Mouse (Mus musculus) heart, embryonic 11.5 days (tissue): ENCODE measurements around the gene Pou2f2. TPM values are rescaled to one million over a fixed set of nuclear protein-coding genes. Genes with fewer than 3 reads are reported as not detected.

Experiments used
- ATAC-seq: fragments of 200-750 bp; cut with Nextera tagmentation; replicated peaks from 2 replicates; pipeline ENCODE4 v1.8.0; 2017; ENCODE audit warnings: moderate library complexity; ENCODE audit not compliant: insufficient number of reproducible peaks, low FRiP score, low TSS enrichment
- H3K27ac ChIP-seq: fragments of 300-500 bp; sonication (generic); 2 replicates; pipeline ENCODE4 v1.5.1; 2014; ENCODE audit warnings: mild to moderate bottlenecking, low read depth, low read length
- H3K27me3 ChIP-seq: fragments of 300-500 bp; sonication (generic); 2 replicates; pipeline ENCODE4 v1.6.1; 2014; ENCODE audit warnings: mild to moderate bottlenecking, low read length, mixed read lengths; ENCODE audit not compliant: control insufficient read depth, insufficient read depth
- H3K36me3 ChIP-seq: fragments of 300-500 bp; sonication (generic); 2 replicates; pipeline ENCODE4 v1.6.1; 2014; ENCODE audit warnings: mild to moderate bottlenecking, low read length, moderate library complexity, mixed read lengths; ENCODE audit not compliant: control insufficient read depth, insufficient read depth
- H3K4me1 ChIP-seq: fragments of 300-500 bp; sonication (generic); 2 replicates; pipeline ENCODE4 v1.6.1; 2014; ENCODE audit warnings: low read length; ENCODE audit not compliant: control insufficient read depth, insufficient read depth
- H3K4me2 ChIP-seq: fragments of 300-500 bp; sonication (generic); 2 replicates; pipeline ENCODE4 v1.6.1; 2014; ENCODE audit warnings: mild to moderate bottlenecking, moderate library complexity
- H3K4me3 ChIP-seq: fragments of 300-500 bp; sonication (generic); 2 replicates; pipeline ENCODE4 v1.5.1; 2014; ENCODE audit warnings: low read depth, low read length
- H3K9ac ChIP-seq: fragments of 300-500 bp; sonication (generic); 2 replicates; pipeline ENCODE4 v1.6.1; 2014; ENCODE audit warnings: mild to moderate bottlenecking, low read depth, low read length, moderate library complexity
- H3K9me3 ChIP-seq: fragments of 300-500 bp; sonication (generic); replicated peaks from 2 replicates; pipeline ENCODE4 v1.6.1; 2016; ENCODE audit warnings: low read length; ENCODE audit not compliant: control insufficient read depth
- WGBS: fragments of 180-500 bp; shearing (Covaris S2); extraction: QIAGEN DNeasy Blood & Tissue Kit; methylation state at CpG from one replicate; pipeline ENCODE4 v1.1.7; 2014; ENCODE audit not compliant: insufficient replicate concordance; 5-methylcytosine and 5-hydroxymethylcytosine counted together
- polyA plus RNA-seq: library from polyadenylated mRNA; unstranded; fragments of >200 nt; fragmentation: Nextera tagmentation; extraction: Ambion mirVana; gene quantifications from 2 replicates; pipeline ENCODE4 v1.2.1, GENCODE M21; 2014

The Pou2f2 gene
- polyA plus RNA-seq, 1 experiment from 2014 or later, result 0.83 TPM

DNA sequence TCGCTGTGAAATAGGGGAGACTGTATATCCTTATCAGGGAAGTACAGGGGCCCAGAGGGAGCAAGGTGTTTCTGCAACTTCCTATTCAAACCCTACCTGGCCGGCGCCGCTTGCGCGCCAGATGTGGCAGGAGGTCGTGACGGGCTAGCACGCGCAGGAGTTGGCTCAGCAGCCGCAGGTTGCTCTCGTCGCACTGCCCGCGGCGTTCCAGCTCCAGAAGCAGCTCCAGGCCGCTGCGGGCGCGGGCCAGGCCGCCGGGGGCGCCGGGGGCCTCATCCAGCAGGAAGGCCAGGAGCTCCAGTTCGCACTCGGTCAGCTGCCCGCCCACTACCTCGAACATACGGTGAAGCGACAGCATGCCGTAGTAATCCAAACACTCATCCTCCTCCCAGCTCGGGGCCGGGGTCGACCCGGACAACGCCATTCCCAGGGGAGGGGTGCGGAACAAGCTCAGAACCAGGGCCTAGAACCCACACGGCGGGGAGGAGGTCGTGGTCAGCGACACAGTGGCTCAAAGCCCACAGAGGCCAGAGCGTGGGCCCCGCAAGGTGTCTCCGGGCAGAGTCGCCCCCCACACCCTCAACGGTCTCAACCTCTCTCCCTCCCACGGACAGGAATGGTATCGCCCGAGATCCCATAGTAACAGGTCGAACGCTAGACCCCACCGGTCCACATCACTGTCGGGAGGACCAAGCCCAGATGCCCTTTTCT is 39.3 kb upstream of the Pou2f2 start:
- Histone ChIP-seq H3K9me3 (no peaks in the 10 kb centered on the region), H3K36me3 (no peaks in the 10 kb centered on the region; the same call in 1 of the 2 replicates), H3K27me3 (no peaks in the 10 kb centered on the region), H3K4me2 (peak overlapping the region; percentile 96), H3K4me3 (peak overlapping the region; percentile 84), H3K4me1 (peaks cover 24% of the 10 kb centered on the region), H3K27ac (peak overlapping the region; percentile 81), H3K9ac (peak overlapping the region; percentile 90)
- WGBS, result under 1% methylated on average over 53 of the region's 53 CpGs
- ATAC-seq, result no peak; the same call in 1 of the 2 replicates

DNA sequence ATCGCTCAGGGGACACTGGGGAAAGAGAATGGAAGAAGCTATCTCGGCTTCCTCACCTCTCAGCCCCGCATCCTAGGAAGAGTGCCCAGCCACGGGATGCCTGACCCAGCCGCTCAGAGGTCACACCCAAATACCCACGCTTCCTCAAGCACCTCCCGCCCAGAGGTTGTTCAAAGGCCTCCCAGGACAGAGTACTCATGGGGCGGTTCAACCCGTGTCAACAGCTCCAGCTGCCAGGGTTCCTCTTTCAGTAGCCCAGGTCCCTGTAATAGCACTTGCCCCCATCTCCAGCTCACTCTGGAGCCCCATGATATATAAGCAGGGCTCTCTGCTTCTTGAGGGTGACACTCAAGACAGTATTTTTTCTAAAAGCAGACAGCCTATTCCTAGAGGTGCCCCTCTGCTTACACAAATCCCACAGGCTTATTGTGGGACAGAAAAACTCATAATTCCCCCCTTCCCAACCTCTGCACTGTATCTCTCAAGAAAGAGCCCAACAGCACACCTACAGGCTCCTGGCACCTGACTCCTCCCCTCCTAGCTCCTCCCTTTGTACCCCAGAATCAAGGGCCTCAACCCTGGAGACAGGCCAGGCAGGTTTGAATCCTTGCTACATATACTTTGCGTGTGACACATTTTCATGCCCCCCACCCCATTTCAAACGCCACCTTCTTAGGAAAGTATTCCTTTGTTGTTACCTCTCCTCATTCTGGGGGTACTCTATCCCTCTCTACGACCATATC is 38.3 kb upstream of the Pou2f2 start:
- peak overlapping the region; percentile 40; the same call in 1 of the 2 replicates for H3K9ac ChIP-seq
- H3K27me3 ChIP-seq, result no peaks in the 10 kb centered on the region
- H3K36me3 ChIP-seq, result no peaks in the 10 kb centered on the region
- H3K4me3 ChIP-seq, result peak overlapping the region; percentile 84; the same call in 1 of the 2 replicates
- no peaks in the 10 kb centered on the region for H3K9me3 ChIP-seq
- peaks cover 24% of the 10 kb centered on the region for H3K4me1 ChIP-seq
- 65% methylated on average over 12 of the region's 12 CpGs for WGBS
- no peak overlapping the region for H3K27ac ChIP-seq
- ATAC-seq, result no peak
- peak overlapping the region; percentile 96 for H3K4me2 ChIP-seq

DNA sequence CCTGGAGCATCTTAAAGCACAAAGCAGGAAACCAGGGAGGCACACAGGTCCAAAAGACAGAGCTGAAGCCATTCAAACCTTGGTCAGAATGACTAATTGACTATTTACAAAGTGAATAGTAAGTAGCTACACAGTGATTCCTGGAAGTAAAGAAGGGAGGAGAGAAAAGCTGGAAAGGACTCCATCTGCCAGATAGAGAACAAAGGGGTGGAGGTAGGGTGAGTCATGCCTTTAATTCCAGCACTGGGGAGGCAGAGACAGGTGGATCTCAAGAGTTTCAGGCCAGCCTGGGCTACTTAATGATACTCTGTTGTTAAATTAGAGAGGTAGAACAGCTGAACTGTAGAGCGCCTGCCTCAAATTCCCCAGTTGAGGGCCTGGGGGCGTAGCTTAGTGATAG is 34.6 kb upstream of the Pou2f2 start:
- Histone ChIP-seq H3K4me2 (no peak overlapping the region), H3K36me3 (peaks cover 3% of the 10 kb centered on the region; the same call in 1 of the 2 replicates), H3K4me1 (peaks cover 5% of the 10 kb centered on the region; the same call in 1 of the 2 replicates), H3K27ac (no peak overlapping the region), H3K4me3 (no peak overlapping the region), H3K9me3 (no peaks in the 10 kb centered on the region), H3K27me3 (no peaks in the 10 kb centered on the region), H3K9ac (no peak overlapping the region)
- no peak for ATAC-seq
- WGBS, result 87% methylated on average over 2 of the region's 2 CpGs

DNA sequence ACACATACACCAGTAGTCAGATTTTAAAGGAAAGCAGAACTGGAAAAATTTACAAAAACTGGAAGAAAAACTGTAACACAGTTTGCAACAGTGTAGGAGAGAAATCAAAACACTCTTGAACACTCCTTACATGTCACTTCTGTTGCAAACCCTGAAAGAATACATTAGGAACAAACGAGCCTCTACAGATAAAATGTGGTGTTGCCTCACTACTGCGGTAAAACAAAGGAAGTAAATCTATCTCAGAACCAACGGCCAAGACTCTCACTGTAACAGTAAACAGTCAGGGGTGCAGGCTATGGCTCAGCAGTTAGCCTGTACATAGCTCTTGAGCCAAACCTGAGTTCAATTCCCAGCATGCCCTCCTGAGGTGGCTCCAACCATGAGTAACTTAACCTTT is 33.6 kb upstream of the Pou2f2 start:
- no peaks in the 10 kb centered on the region for H3K4me1 ChIP-seq
- H3K36me3 ChIP-seq, result peaks cover 3% of the 10 kb centered on the region; the same call in 1 of the 2 replicates
- no peak overlapping the region for H3K9ac ChIP-seq
- no peak overlapping the region for H3K4me2 ChIP-seq
- no peaks in the 10 kb centered on the region for H3K27me3 ChIP-seq
- H3K9me3 ChIP-seq, result no peaks in the 10 kb centered on the region
- no peak overlapping the region for H3K27ac ChIP-seq
- no peak overlapping the region for H3K4me3 ChIP-seq
- ATAC-seq, result no peak
- 79% methylated on average over 3 of the region's 3 CpGs for WGBS

DNA sequence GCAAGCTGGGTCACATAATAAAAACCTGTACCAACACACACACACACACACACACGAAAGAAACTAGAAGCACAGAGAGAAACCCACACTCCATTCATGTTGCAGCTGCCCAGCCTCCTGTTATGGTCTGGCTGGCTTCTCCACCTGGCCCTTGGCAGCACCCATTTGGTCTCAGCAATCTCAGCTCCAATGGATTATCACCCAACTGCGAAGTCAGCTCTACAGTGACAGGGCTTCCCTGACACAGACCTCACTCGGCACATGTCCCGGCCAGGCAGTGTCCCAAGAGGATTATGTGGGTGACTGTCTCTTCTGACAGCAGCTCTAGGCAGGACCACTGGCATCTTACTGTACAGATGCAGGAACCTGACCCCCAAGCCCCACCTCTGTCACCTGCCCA is 31.0 kb upstream of the Pou2f2 start:
- 0 out of 2 replicates have a peak, but pooled peaks cover under 1% of the 10 kb centered on the region for H3K4me1 ChIP-seq
- no peaks in the 10 kb centered on the region for H3K9me3 ChIP-seq
- no peaks in the 10 kb centered on the region for H3K27me3 ChIP-seq
- H3K27ac ChIP-seq, result no peak overlapping the region
- no peak overlapping the region for H3K4me3 ChIP-seq
- 84% methylated on average over 4 of the region's 4 CpGs for WGBS
- no peak overlapping the region for H3K4me2 ChIP-seq
- H3K9ac ChIP-seq, result peak overlapping the region; percentile 16; the same call in 1 of the 2 replicates
- no peak for ATAC-seq
- peaks cover 3% of the 10 kb centered on the region; the same call in 1 of the 2 replicates for H3K36me3 ChIP-seq

DNA sequence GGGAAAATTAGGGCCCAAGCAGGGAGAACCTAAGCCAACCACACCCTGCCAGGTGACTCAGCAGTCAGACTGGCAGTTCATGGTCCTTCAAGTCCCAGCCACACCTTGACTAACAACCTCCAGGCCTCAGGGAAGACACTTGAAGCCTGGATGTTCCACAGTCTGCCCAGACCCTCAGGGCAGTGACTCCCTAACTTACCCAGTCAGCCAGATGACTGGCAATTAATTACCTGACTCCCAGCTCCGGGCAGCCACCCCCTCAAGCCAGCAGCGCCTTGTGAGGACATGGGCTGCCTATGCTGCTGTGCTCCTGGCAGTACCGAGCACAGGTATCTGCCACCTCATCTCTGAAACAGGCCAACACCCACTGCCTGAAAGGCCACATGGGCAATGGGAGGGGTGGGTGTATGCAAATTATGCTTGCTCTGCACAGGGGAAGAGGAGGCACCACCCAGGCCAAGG is 29.7 kb upstream of the Pou2f2 start:
- Histone ChIP-seq H3K4me1 (0 out of 2 replicates have a peak, but pooled peaks cover 2% of the 10 kb centered on the region), H3K27ac (no peak overlapping the region), H3K9ac (no peak overlapping the region), H3K27me3 (no peaks in the 10 kb centered on the region), H3K4me2 (no peak overlapping the region; the same call in 1 of the 2 replicates), H3K9me3 (no peaks in the 10 kb centered on the region), H3K36me3 (peaks cover 3% of the 10 kb centered on the region; the same call in 1 of the 2 replicates), H3K4me3 (no peak overlapping the region)
- 77% methylated on average over 3 of the region's 3 CpGs for WGBS
- ATAC-seq, result 0 out of 2 replicates have a peak, but pooled peaks have one; percentile 40

DNA sequence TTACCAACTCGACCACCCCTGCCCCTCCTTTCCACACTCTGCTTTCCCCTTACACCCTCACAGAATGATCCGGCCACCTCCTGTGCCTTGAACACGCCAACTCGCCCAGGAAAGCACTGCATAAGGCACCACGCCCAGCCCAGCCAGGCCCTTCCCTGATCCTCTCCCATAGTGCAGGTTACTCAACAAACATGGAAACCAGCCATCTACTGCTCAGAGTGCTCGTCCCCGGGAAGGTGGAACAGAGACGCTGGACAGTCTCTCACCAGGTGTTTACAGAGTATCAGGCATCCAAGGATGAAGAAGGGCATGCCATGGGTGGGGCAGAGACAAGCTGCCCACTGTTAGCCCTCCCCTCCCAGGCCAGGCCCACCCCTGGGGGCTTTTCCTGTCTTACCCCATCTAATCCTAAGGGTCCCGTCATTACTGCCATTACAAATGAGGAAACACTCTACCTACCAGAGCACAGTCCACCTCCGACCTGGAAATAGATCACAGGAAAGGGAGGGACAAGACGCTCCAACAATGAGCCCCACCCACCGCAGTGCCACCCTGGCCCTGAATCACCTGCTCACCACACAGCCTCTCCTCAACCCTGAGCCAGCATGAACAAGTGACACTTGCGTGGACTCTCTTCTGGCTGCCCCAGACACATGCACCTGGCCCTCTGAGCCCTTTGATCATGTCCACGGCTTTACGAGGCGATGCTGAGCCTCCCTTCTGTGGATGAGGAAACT is 26.7 kb upstream of the Pou2f2 start:
- Histone ChIP-seq H3K4me3 (no peak overlapping the region), H3K4me1 (0 out of 2 replicates have a peak, but pooled peaks cover 2% of the 10 kb centered on the region), H3K27me3 (no peaks in the 10 kb centered on the region), H3K9me3 (no peaks in the 10 kb centered on the region), H3K4me2 (no peak overlapping the region), H3K9ac (no peak overlapping the region), H3K27ac (no peak overlapping the region), H3K36me3 (peaks cover 5% of the 10 kb centered on the region; the same call in 1 of the 2 replicates)
- WGBS, result 88% methylated on average over 16 of the region's 16 CpGs
- no peak for ATAC-seq
